Mouse (Mus musculus) lung, embryonic 14.5 days (tissue): Measurements from ENCODE around the gene Olfr603. TPM values are rescaled to one million over a fixed set of nuclear protein-coding genes. Genes with fewer than 3 reads are reported as not detected.
"Not testable (repeated sequence)": the region's sequence is repeated elsewhere in the genome, so short reads cannot be mapped to it uniquely, and the experiment has no call there.

Source experiments
- ATAC-seq: fragments of 200-750 bp; cut with Nextera tagmentation; 2 replicates; pipeline ENCODE4 v1.8.0; 2017; ENCODE audit warnings: mild to moderate bottlenecking, moderate TSS enrichment, moderate library complexity; ENCODE audit not compliant: insufficient read depth
- DNase-seq: peaks from one replicate; pipeline ENCODE4 v3.0.0-alpha.2; 2015
- H3K27ac ChIP-seq: fragments of 300-500 bp; sonication (generic); 2 replicates; pipeline ENCODE4 v1.5.1; 2014; ENCODE audit warnings: low read depth, mild to moderate bottlenecking, moderate library complexity
- H3K27me3 ChIP-seq: fragments of 300-500 bp; sonication (generic); 2 replicates; pipeline ENCODE4 v1.6.1; 2014; ENCODE audit warnings: low read length, control low read depth; ENCODE audit not compliant: insufficient read depth
- H3K36me3 ChIP-seq: fragments of 300-500 bp; sonication (generic); 2 replicates; pipeline ENCODE4 v1.6.1; 2014; ENCODE audit warnings: control low read depth; ENCODE audit not compliant: insufficient read depth
- H3K4me1 ChIP-seq: fragments of 300-500 bp; sonication (generic); 2 replicates; pipeline ENCODE4 v1.6.1; 2014; ENCODE audit warnings: antibody characterized with exemption, control low read depth; ENCODE audit not compliant: insufficient read depth
- H3K4me2 ChIP-seq: fragments of 300-500 bp; sonication (generic); 2 replicates; pipeline ENCODE4 v1.6.1; 2014; ENCODE audit warnings: mild to moderate bottlenecking
- H3K4me3 ChIP-seq: fragments of 300-500 bp; sonication (generic); 2 replicates; pipeline ENCODE4 v1.5.1; 2014; ENCODE audit warnings: low read depth, low read length
- H3K9ac ChIP-seq: fragments of 300-500 bp; sonication (generic); 2 replicates; pipeline ENCODE4 v1.6.1; 2014
- H3K9me3 ChIP-seq: fragments of 300-500 bp; sonication (generic); 2 replicates; pipeline ENCODE4 v1.6.1; 2016; ENCODE audit warnings: low read depth, low read length, control low read depth
- CTCF ChIP-seq: IDR thresholded peaks from 2 replicates; pipeline ENCODE4 v1.5.1; 2016; ENCODE audit warnings: antibody characterized with exemption, low read depth
- WGBS: fragments of 180-500 bp; shearing (Covaris S2); extraction: QIAGEN DNeasy Blood & Tissue Kit; methylation state at CpG from one replicate; pipeline ENCODE4 v1.1.7; 2014; 5-methylcytosine and 5-hydroxymethylcytosine counted together
- microRNA-seq: library from miRNA; unstranded; fragments of <30 nt; microRNA quantifications from one replicate; pipeline ENCODE4, GENCODE M21; 2016; ENCODE audit warnings: borderline number of aligned reads
- polyA plus RNA-seq: library from polyadenylated mRNA; unstranded; fragments of >200 nt; fragmentation: Nextera tagmentation; extraction: Ambion mirVana; gene quantifications from 2 replicates; pipeline ENCODE4 v1.2.1, GENCODE M21; 2014

Olfr603 gene
- not detected in 2 replicates for polyA plus RNA-seq

DNA sequence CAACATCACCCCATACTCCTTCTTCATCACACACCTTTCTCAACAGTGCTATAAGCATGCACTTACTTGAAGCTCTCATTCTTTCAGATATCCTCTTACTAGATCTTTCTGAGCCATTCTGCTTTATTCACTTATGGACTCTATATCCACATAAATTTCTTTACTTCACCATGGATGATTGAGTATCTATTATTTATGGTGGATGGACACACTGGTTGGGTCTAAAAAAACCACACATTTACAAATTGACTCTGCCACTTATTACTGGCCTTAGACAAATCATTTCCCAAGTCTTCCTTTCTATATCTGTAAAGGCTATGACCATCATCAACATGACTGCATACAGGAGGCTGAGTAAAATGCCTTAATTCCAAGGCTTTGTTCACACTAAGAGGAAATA, at the start of gene Olfr603:
Gene Olfr603, minus strand, starts transcription at position 101 of the 400 bp plus-strand sequence.
- DNase-seq (no peak), ATAC-seq (no peak)
- H3K4me2 ChIP-seq: no peak within 1 kb of the TSS
- H3K4me3 ChIP-seq: no peak within 1 kb of the TSS
- H3K36me3 ChIP-seq: no peaks in the 10 kb centered on the region
- no peaks in the 10 kb centered on the region for H3K27me3 ChIP-seq
- no peaks in the 10 kb centered on the region for H3K4me1 ChIP-seq
- no peak within 1 kb of the TSS for H3K27ac ChIP-seq
- TF ChIP-seq CTCF: no peak
- no peak within 1 kb of the TSS for H3K9ac ChIP-seq
- no peaks in the 10 kb centered on the region for H3K9me3 ChIP-seq

DNA sequence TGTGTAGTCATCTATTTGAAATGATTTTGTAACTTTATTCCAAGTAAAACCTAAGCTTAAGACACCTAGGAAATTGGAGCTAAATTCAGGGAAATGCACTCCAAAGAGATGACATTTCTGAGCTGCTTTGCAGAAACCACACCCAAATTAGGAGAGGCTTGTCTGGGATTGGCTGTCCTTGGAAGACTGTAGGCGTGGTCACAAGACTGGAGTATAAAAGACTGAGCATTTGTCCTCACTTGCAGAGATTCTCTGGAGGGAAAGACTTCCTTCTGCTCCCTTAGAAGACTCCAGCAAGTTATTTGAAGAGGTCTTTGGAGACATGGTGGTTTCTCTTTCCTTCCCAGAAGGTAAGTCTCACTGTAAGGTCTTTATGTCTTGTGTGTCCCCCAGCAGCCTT, 28.8 kb upstream of the Olfr603 start, which contains the start of gene Usp17lc:
Gene Usp17lc, plus strand, starts transcription at position 301 of the 400 bp plus-strand sequence.
- H3K4me3 ChIP-seq, H3K36me3 ChIP-seq, ATAC-seq, H3K9me3 ChIP-seq, H3K9ac ChIP-seq, DNase-seq, H3K27me3 ChIP-seq, H3K27ac ChIP-seq, H3K4me2 ChIP-seq, H3K4me1 ChIP-seq: not testable (repeated sequence)
- WGBS: 78% methylated on average over 1 of the region's 1 CpGs

DNA sequence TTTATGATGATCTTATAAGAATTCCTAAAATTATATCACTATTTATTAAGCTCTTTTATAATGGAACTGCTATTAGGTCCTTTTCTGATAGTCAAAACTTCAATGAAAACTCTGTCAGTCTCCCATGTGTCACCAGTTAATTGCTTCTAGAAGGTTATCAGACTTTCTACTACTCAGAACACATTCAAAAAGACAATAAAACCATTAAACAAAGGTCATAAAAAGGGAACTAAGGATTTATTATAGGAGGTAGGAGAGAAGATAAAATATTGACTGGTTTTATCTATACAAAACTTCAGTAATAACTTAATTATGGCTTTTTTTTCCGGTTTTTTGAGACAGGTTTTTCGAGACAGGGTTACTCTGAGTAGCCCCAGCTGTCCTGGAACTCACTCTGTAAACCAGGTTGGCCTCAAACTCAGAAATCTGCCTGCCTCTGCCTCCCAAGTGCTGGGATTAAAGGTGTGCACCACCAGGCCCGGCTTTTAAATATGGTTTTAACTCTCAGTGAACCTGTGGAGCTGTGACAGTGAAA, 20.6 kb upstream of the Olfr603 start:
- ATAC-seq: not testable (repeated sequence)
- 66% methylated on average over 3 of the region's 3 CpGs for WGBS

DNA sequence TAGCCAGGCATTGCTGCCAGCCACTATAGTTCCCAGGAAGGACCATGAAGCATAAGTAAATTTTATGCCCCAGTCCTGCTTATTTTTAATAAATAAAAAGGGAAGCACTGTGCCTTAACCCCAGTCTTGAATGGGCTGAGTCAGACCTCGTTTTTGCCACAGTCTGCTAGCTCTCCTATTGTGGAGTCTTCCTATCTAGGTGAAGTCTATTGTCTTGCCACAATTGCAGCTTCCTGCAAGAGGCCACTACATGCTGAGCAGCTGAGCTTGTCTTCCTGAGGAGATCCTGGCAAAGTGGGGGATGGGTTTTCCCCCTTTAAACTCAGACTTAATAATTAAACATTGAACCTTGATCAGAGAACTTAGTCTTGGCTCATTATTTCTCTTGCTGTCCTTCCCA, 13.0 kb upstream of the Olfr603 start:
- Histone ChIP-seq H3K9ac (no peak overlapping the region), H3K4me2 (no peak overlapping the region), H3K4me3 (no peak overlapping the region), H3K27ac (no peak overlapping the region), H3K27me3 (no peaks in the 10 kb centered on the region), H3K9me3 (no peaks in the 10 kb centered on the region), H3K36me3 (no peaks in the 10 kb centered on the region), H3K4me1 (no peaks in the 10 kb centered on the region)
- DNase-seq (peak; percentile 1), ATAC-seq (no peak)
- WGBS: 11% methylated on average over 1 of the region's 1 CpGs
- no peak for TF ChIP-seq CTCF

More for the DNA sequence above, 20.6 kb upstream of the Olfr603 start:
- not testable (repeated sequence) for DNase-seq, H3K4me2 ChIP-seq, H3K27ac ChIP-seq, H3K9me3 ChIP-seq, H3K4me1 ChIP-seq, H3K4me3 ChIP-seq, H3K36me3 ChIP-seq, H3K27me3 ChIP-seq, H3K9ac ChIP-seq

DNA sequence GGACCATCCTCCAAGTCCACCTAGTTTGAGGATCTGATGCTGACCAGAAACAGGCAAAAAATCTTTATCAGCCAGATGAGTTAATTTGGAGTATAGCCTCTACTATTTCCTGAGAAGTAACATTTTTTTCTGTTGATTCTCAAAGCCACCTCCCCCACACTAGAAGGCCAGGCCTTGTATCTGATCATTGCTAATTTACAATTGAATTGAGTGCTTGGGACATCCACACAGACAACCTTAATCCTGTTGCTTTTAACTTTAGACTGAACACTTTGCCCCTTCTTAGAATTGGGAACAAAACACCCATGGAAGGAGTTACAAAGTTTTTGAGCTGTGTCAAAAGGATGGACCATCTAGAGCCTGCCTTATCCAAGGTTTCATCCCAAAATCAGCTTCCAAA, 11.8 kb upstream of the Olfr603 start:
- H3K4me2 ChIP-seq: no peak overlapping the region
- DNase-seq: no peak
- no peaks in the 10 kb centered on the region for H3K4me1 ChIP-seq
- no peak overlapping the region for H3K4me3 ChIP-seq
- no peak for TF ChIP-seq CTCF
- H3K36me3 ChIP-seq: no peaks in the 10 kb centered on the region
- no peak for ATAC-seq
- H3K9me3 ChIP-seq: no peaks in the 10 kb centered on the region
- H3K27me3 ChIP-seq: no peaks in the 10 kb centered on the region
- no peak overlapping the region for H3K27ac ChIP-seq
- H3K9ac ChIP-seq: no peak overlapping the region

DNA sequence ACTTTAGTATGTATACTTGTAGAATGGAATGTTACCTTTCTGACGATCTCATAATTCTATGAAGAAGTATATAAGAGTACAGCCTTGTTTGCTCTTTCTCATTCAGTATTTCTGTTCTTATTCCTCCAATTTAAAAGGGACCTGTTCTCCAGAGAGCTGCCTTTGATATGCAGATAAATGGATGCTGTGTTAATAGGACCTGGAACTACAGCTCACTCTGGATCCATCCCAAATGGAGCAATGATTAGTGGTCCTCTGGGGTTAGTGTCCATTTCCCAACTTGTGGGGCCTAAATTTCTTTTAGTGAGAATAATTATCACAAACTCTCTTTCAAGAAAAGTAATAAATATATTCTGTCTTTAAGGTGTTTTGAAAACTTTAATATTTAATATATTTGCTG, 23.4 kb downstream of the Olfr603 start, which contains the start of gene Olfr601:
Gene Olfr601, minus strand, starts transcription at position 101 of the 400 bp plus-strand sequence.
- H3K4me1 ChIP-seq: no peaks in the 10 kb centered on the region
- H3K27ac ChIP-seq: no peak within 1 kb of the TSS
- WGBS: 92% methylated on average over 1 of the region's 1 CpGs
- ATAC-seq (no peak), DNase-seq (no peak)
- H3K9me3 ChIP-seq: no peaks in the 10 kb centered on the region
- H3K36me3 ChIP-seq: no peaks in the 10 kb centered on the region
- no peak within 1 kb of the TSS for H3K4me3 ChIP-seq
- H3K4me2 ChIP-seq: no peak within 1 kb of the TSS
- no peaks in the 10 kb centered on the region for H3K27me3 ChIP-seq
- no peak for TF ChIP-seq CTCF
- H3K9ac ChIP-seq: no peak within 1 kb of the TSS

DNA sequence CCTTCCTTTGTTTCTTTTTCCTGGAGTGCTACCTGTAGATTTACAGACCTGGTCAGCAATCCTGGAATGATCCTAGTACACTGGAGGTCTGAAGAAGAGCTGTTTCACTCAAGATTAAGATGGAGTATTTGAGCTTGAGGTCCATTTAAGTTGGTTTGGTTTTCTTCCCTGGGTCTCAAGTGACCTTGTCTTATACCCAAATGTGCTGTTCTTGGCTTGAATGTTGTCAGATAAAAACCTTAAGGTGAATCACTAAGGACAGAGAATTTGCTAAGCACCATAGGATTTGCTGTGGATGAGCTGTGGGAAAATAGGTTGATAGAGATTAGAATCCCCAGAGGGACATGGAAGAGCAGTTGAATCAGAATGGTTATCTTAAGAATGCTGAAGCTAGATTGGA, 36.4 kb downstream of the Olfr603 start, which contains the start of gene Olfr600:
Gene Olfr600, minus strand, starts transcription at position 101 of the 400 bp plus-strand sequence.
- no peak within 1 kb of the TSS for H3K27ac ChIP-seq
- H3K9me3 ChIP-seq: no peaks in the 10 kb centered on the region
- DNase-seq (no peak), ATAC-seq (no peak)
- no peak within 1 kb of the TSS for H3K4me3 ChIP-seq
- H3K4me1 ChIP-seq: no peaks in the 10 kb centered on the region
- H3K36me3 ChIP-seq: no peaks in the 10 kb centered on the region
- H3K4me2 ChIP-seq: no peak within 1 kb of the TSS
- no peaks in the 10 kb centered on the region for H3K27me3 ChIP-seq
- TF ChIP-seq CTCF: no peak
- no peak within 1 kb of the TSS for H3K9ac ChIP-seq

DNA sequence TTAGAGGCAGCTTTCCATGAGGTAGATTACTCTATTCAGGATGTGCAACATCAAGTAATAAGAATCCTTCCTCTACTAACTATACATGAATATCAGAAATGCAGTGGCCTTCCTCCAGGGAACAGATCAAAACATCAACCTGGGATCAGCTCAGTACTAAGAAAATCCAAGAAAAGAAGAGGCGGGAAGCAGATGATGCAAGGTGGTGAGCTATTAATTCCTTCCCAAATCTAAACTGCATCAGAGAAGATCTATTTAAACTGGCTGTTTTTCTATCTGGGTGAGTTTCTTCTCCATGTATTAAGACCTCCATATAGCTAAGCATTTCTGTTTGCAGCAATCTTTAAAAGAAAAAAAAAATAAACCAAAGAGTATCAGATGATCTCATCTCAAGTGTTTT, 50.4 kb downstream of the Olfr603 start, which contains the start of gene Olfr599:
Gene Olfr599, plus strand, starts transcription at position 301 of the 400 bp plus-strand sequence.
- no peaks in the 10 kb centered on the region for H3K27me3 ChIP-seq
- H3K9me3 ChIP-seq: no peaks in the 10 kb centered on the region
- H3K4me1 ChIP-seq: no peaks in the 10 kb centered on the region
- DNase-seq (no peak), ATAC-seq (no peak)
- no peaks in the 10 kb centered on the region for H3K36me3 ChIP-seq
- no peak for TF ChIP-seq CTCF
- H3K9ac ChIP-seq: no peak within 1 kb of the TSS
- WGBS: 93% methylated on average over 1 of the region's 1 CpGs
- H3K4me3 ChIP-seq: no peak within 1 kb of the TSS
- no peak within 1 kb of the TSS for H3K4me2 ChIP-seq
- H3K27ac ChIP-seq: no peak within 1 kb of the TSS

Small RNAs within 50 kb of the gene (microRNA-seq; reads per million reads assigned to microRNA genes)
- not detected for gene Gm25774

Other genes with a start within 250 kb of the Olfr603 start
- not detected in 2 replicates for gene Olfr588-ps1, start 245.3 kb downstream of the Olfr603 start, polyA plus RNA-seq
- gene Olfr589, start 229.8 kb downstream of the Olfr603 start, polyA plus RNA-seq: not detected in 2 replicates
- not detected in 2 replicates for gene Olfr591, start 207.8 kb downstream of the Olfr603 start, polyA plus RNA-seq
- gene Olfr592, start 201.4 kb downstream of the Olfr603 start, polyA plus RNA-seq: not detected in 2 replicates
- gene Olfr593, start 174.3 kb downstream of the Olfr603 start, polyA plus RNA-seq: not detected in 2 replicates
- not detected in 2 replicates for gene Olfr594, start 169.2 kb downstream of the Olfr603 start, polyA plus RNA-seq
- gene Usp17ld, start 133.7 kb downstream of the Olfr603 start, polyA plus RNA-seq: not detected in 2 replicates
- gene Olfr596, start 80.5 kb downstream of the Olfr603 start, polyA plus RNA-seq: not detected in 2 replicates
- gene Olfr597, start 69.9 kb downstream of the Olfr603 start, polyA plus RNA-seq: not detected in 2 replicates
- not detected in 2 replicates for gene Olfr598, start 62.6 kb downstream of the Olfr603 start, polyA plus RNA-seq
- gene Olfr599, start 50.3 kb downstream of the Olfr603 start, polyA plus RNA-seq: not detected in 2 replicates
- gene Olfr600, start 36.5 kb downstream of the Olfr603 start, polyA plus RNA-seq: not detected in 2 replicates
- not detected in 2 replicates for gene Olfr601, start 23.5 kb downstream of the Olfr603 start, polyA plus RNA-seq
- not detected in 2 replicates for gene Usp17lc, start 28.9 kb upstream of the Olfr603 start, polyA plus RNA-seq
- gene Olfr605, start 59.3 kb upstream of the Olfr603 start, polyA plus RNA-seq: not detected in 2 replicates
- not detected in 2 replicates for gene Olfr606, start 62.9 kb upstream of the Olfr603 start, polyA plus RNA-seq
- not detected in 2 replicates for gene Olfr607, start 78.0 kb upstream of the Olfr603 start, polyA plus RNA-seq
- not detected in 2 replicates for gene Olfr608, start 83.7 kb upstream of the Olfr603 start, polyA plus RNA-seq
- gene Olfr609, start 111.9 kb upstream of the Olfr603 start, polyA plus RNA-seq: not detected in 2 replicates
- not detected in 2 replicates for gene Olfr610, start 125.9 kb upstream of the Olfr603 start, polyA plus RNA-seq
- gene Olfr611, start 134.7 kb upstream of the Olfr603 start, polyA plus RNA-seq: not detected in 2 replicates
- not detected in 2 replicates for gene Olfr612, start 156.5 kb upstream of the Olfr603 start, polyA plus RNA-seq
- not detected in 2 replicates for gene Olfr613, start 161.9 kb upstream of the Olfr603 start, polyA plus RNA-seq
- not detected in 2 replicates for gene Olfr615, start 169.9 kb upstream of the Olfr603 start, polyA plus RNA-seq
- gene Olfr616, start 183.0 kb upstream of the Olfr603 start, polyA plus RNA-seq: not detected in 2 replicates
- gene Olfr617, start 186.9 kb upstream of the Olfr603 start, polyA plus RNA-seq: not detected in 2 replicates
- gene Olfr618, start 203.9 kb upstream of the Olfr603 start, polyA plus RNA-seq: not detected in 2 replicates
- gene Olfr619, start 214.4 kb upstream of the Olfr603 start, polyA plus RNA-seq: not detected in 2 replicates
- gene Olfr620, start 226.4 kb upstream of the Olfr603 start, polyA plus RNA-seq: not detected in 2 replicates